Mouse (Mus musculus) cerebellum, adult 2 months (tissue): ENCODE measurements around the gene Scyl3. TPM values are rescaled to one million over a fixed set of nuclear protein-coding genes. Genes with fewer than 3 reads are reported as not detected.

Experiments used
- DNase-seq, 2 experiments: peaks; one replicate each; pipeline ENCODE4 v3.0.0; 2021
- H3K27ac ChIP-seq: fragments of 200-500 bp; 2 replicates; pipeline ENCODE4 v1.5.1; 2012; ENCODE audit warnings: low read length, control low read depth, inconsistent platforms; ENCODE audit not compliant: insufficient read depth
- H3K27me3 ChIP-seq: fragments of 200-500 bp; 2 replicates; pipeline ENCODE4 v1.6.1; 2012; ENCODE audit warnings: inconsistent platforms, mild to moderate bottlenecking, low read length, moderate library complexity; ENCODE audit not compliant: control insufficient read depth, insufficient read depth
- H3K4me1 ChIP-seq: fragments of 200-500 bp; 2 replicates; pipeline ENCODE4 v1.6.1; 2011; ENCODE audit warnings: low read length; ENCODE audit not compliant: control insufficient read depth, insufficient read depth
- H3K4me3 ChIP-seq: fragments of 200-500 bp; replicated peaks from 2 replicates; pipeline ENCODE3; 2011; ENCODE audit warnings: mild to moderate bottlenecking, low read depth, low read length, control low read depth; ENCODE audit not compliant: insufficient read depth
- CTCF ChIP-seq: fragments of 200-500 bp; IDR thresholded peaks from 2 replicates; pipeline ENCODE4 v1.5.1; 2011; ENCODE audit warnings: low read depth, mild to moderate bottlenecking, control low read depth, low read length, moderate library complexity, borderline replicate concordance; ENCODE audit not compliant: insufficient read depth
- POLR2A ChIP-seq: fragments of 200-500 bp; IDR thresholded peaks from 2 replicates; pipeline ENCODE4 v1.6.1; 2011; ENCODE audit warnings: low read length, control low read depth, borderline replicate concordance; ENCODE audit not compliant: insufficient read depth
- WGBS: fragments of 180-500 bp; shearing (Covaris S2); methylation state at CpG from one replicate; pipeline ENCODE4 v1.1.7; 2018; 5-methylcytosine and 5-hydroxymethylcytosine counted together
- polyA plus RNA-seq: library from polyadenylated mRNA; depleted of rRNA; stranded (reverse); fragments of >200 nt; gene quantifications from 2 replicates; pipeline ENCODE4 v1.2.3, GENCODE M21; 2012

Gene Scyl3
- polyA plus RNA-seq, 1 experiment = 19.3 TPM

GRCm38 (mm10) chr1:163974471-163974870, 45.6 kb downstream of the Scyl3 start:
- no peaks in the 10 kb centered on the region for H3K27me3 ChIP-seq
- H3K4me1 ChIP-seq = no peaks in the 10 kb centered on the region
- no peak for DNase-seq
- TF ChIP-seq CTCF (no peak), POLR2A (no peak)
- H3K4me3 ChIP-seq = no peak overlapping the region
- no peak overlapping the region for H3K27ac ChIP-seq
- WGBS = 89% methylated on average over 1 of the region's 1 CpGs

DNA sequence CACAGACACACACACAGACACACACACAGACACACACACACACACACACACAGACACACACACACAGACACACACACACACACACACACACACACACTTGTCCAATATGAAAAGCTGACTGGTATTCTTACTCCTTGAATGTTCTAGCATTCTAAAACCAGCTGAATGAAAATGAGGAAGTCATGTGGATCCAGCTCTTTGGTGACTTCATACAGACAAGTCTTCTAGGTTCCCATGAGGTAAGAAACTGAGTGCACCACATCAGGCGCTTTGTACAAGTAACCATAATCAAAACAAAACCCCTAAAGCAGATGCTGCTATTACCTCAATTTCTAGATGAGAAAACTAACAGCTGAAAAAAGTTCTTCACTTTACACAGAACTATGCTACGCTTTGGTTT, 46.2 kb downstream of the Scyl3 start:
- Histone ChIP-seq H3K4me1 (no peaks in the 10 kb centered on the region), H3K27ac (no peak overlapping the region), H3K4me3 (no peak overlapping the region), H3K27me3 (no peaks in the 10 kb centered on the region; the same call in 1 of the 2 replicates)
- WGBS = 94% methylated on average over 2 of the region's 2 CpGs
- TF ChIP-seq POLR2A (no peak), CTCF (no peak)
- DNase-seq = no peak

DNA sequence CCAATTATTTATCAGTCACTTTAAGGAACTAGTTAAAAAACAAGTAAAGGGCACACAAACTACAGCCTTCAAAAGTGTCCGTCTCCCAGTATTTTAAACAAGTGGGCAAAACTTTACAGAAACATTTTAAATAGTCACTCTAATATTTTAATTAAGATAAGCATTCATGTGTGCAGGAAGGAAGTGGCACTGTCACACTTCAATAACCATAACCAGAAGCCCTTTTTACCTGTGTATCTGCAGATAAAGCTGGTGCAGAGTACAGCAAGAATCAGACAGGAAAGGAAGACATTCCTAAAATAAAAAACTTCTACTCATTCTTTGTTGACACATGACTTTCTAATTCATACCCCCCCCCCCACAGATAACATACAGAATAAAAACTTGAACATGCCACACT, 47.6 kb downstream of the Scyl3 start:
- TF ChIP-seq POLR2A (no peak), CTCF (no peak)
- WGBS = 86% methylated on average over 1 of the region's 1 CpGs
- Histone ChIP-seq H3K4me1 (no peaks in the 10 kb centered on the region), H3K4me3 (no peak overlapping the region), H3K27ac (no peak overlapping the region), H3K27me3 (no peaks in the 10 kb centered on the region; the same call in 1 of the 2 replicates)
- no peak for DNase-seq

- 82% methylated on average over 4 of the region's 4 CpGs for WGBS
- Histone ChIP-seq H3K27me3 (no peaks in the 10 kb centered on the region), H3K27ac (no peak overlapping the region), H3K4me1 (no peaks in the 10 kb centered on the region), H3K4me3 (no peak overlapping the region)
- TF ChIP-seq POLR2A (no peak), CTCF (no peak)
- DNase-seq = no peak
Measured at GRCm38 (mm10) chr1:163992371-163992770, 63.5 kb downstream of the Scyl3 start.

GRCm38 (mm10) chr1:163994173-163994720, 65.3 kb downstream of the Scyl3 start:
- no peaks in the 10 kb centered on the region for H3K27me3 ChIP-seq
- no peaks in the 10 kb centered on the region for H3K4me1 ChIP-seq
- TF ChIP-seq CTCF (no peak), POLR2A (no peak)
- WGBS = 1% methylated on average over 38 of the region's 38 CpGs
- peak overlapping the region; percentile 97 for H3K4me3 ChIP-seq
- H3K27ac ChIP-seq = no peak overlapping the region
- DNase-seq = no peak

- Histone ChIP-seq H3K4me3 (peak within 1 kb of the TSS; percentile 97), H3K27ac (peak within 1 kb of the TSS; percentile 65; the same call in 1 of the 2 replicates), H3K27me3 (no peaks in the 10 kb centered on the region), H3K4me1 (no peaks in the 10 kb centered on the region)
- peak; percentile 88 to 93 for DNase-seq
- TF ChIP-seq CTCF = no peak
- no peak; the same call in 1 of the 2 replicates for TF ChIP-seq POLR2A
- WGBS = 1% methylated on average over 43 of the region's 43 CpGs
Measured at GRCm38 (mm10) chr1:163994721-163995608, 66.1 kb downstream of the Scyl3 start, which contains the start of the genes BC055324 and Mettl18. BC055324 (minus strand) TSS chr1:163994796. Mettl18 (plus strand) TSS chr1:163994889.

DNA sequence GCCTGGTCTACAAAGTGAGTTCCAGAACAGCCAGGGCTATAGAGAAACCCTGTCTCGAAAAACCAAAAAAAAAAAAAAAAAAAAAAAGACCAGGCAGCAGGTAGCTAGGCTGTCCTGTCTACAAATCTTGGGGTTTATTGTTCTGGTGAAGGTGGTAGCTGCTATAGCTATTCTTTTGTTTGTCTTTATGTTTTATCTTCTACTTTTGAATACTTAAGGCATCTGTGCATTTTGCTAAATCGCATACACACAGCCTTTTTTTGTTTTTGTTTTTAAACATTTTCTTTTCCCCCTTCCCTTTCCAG, 66.7 kb downstream of the Scyl3 start:
- no peak for DNase-seq
- no peak overlapping the region for H3K27ac ChIP-seq
- WGBS = 47% methylated on average over 2 of the region's 2 CpGs
- peak overlapping the region; percentile 97 for H3K4me3 ChIP-seq
- H3K4me1 ChIP-seq = no peaks in the 10 kb centered on the region
- H3K27me3 ChIP-seq = no peaks in the 10 kb centered on the region
- no peak for TF ChIP-seq CTCF
- TF ChIP-seq POLR2A = no peak
